Mouse (Mus musculus) liver (tissue): ENCODE data around the gene Olfr697.
"Not testable (repeated sequence)": the region's sequence is repeated elsewhere in the genome, so short reads cannot be mapped to it uniquely, and the experiment has no call there.

Experiments used
- DNase-seq: peaks from one replicate; pipeline ENCODE4 v3.0.0-alpha.2; 2020; ENCODE audit warnings: mixed read lengths

Olfr697 gene

DNA sequence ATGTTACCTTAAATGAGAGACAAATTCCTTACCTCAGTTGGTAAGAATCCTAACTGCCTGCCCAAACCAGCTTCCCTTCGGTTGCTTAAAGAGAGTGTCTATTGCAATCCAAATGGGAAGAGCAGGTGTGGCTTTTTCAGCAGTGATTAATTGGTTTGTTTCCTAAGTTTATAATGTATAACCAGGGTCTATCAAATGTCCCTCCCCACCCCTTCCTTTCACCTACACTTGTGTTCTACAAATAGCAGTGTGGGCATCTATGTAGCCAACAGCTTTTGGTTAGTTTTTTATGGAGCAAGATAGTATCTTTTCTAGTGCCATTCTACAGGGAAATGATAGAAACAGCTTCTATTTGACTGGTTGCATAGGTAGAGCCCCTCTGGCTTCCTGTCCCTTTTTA, at the start of gene Olfr697:
Gene Olfr697 (minus strand): TSS at position 101 of the 400 bp plus-strand sequence.
- DNase-seq, result no peak

GRCm38 (mm10) chr7:106788330-106788729, 46.1 kb upstream of the Olfr697 start:
- no peak for DNase-seq

DNA sequence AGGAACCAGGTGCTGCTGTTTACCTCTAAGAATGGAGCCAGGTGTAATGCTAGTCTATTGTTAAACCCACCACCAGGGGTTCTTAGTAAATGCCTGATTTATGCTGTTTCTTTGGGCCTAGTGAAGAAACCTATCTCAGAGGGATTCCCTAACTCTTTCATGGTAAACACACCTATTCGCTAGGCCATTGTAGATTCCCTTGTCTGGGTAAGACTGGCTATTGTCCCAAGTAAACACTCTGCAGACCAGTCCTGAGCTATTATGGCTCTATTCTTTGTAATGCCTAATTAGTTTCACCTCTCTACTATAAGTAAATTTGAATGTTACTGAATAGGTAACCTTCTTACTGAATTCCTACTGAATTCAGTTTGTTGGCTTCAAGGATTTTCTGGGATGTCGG, 18.8 kb upstream of the Olfr697 start:
- DNase-seq, result not testable (repeated sequence)

DNA sequence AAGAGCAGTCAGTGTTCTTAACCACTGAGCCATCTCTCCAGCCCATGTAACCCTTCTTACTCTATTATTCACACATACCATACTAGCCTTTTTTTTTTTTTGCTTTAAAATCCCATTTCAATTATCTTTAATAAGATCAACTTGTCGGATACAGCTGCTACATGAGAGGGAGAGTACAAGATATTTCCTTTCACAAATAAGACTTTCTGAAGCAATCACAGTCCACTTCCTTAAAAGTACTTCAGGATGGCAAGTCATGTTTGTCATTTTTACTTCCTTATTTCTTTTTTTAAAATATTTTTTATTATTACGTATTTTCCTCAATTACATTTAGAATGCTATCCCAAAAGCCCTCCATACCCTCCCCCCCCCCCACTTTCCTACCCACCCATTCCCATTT, 16.6 kb upstream of the Olfr697 start:
- DNase-seq, result no peak

DNA sequence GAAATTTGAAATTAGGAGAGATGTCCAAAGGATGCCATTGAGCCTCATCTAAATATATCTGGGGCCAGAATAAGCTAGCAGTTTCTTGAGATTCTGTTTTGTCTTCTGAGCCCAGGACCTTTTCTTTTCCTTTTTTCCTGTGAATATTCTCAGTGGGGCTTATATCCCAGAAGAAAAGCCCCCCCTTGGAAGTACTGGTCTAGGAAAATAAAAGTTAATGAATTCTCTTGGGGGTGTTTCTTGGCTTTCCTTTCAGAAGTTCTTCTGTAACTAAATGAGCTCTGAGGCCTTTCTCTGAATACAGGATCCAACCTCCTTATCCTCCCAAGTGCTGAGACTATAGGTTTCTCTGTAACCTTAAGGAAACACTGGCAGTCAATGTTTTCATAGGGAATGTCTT, 13.1 kb upstream of the Olfr697 start, which contains the start of gene Olfr698:
Gene Olfr698 (minus strand): TSS at position 101 of the 400 bp plus-strand sequence.
- DNase-seq, result no peak

DNA sequence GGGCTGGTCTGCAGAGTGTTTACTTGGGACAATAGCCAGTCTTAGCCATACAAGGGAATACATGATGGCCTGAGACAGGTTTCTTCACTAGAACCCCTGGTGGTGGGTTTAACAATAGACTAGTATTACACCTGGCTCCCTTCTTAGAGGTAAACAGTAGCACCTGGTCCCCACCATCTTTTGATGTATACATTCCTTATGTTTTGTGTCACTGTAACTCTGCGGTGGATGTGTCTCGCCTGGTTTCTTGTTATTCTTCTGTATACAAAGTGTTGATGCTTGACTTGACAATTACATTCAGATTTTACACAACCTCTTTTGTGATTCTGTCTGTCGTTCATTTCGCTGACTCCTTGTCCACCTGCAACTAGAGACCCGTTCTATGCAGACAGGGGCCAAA, 3.6 kb upstream of the Olfr697 start:
- no peak for DNase-seq

GRCm38 (mm10) chr7:106737028-106737427, 5.2 kb downstream of the Olfr697 start:
- DNase-seq, result no peak

GRCm38 (mm10) chr7:106733717-106734116, 8.5 kb downstream of the Olfr697 start:
- DNase-seq, result no peak

- not testable (repeated sequence) for DNase-seq
Observed at GRCm38 (mm10) chr7:106725654-106726053, 16.6 kb downstream of the Olfr697 start.

DNA sequence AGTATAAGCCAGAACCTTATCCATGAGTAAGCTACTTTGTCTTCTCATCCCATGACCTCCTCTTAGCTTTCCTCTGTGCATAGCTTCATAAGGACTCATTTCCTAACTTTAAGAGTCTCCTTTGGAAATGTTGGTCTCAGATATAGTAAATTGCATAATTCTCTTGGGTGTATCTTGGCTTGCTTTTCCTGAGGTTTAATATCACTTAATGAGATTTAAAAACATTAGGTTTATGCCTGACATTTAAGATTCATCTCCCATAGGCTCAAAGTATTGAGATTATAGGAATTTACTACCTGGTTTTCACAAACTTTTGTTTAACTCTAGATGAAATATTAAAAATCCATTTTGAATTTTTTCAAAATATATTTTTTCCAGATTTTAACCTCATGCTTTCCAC, 25.9 kb downstream of the Olfr697 start, which contains the start of gene Olfr695:
Gene Olfr695 (minus strand): TSS at position 101 of the 400 bp plus-strand sequence.
- DNase-seq, result no peak

- DNase-seq, result no peak
Observed at GRCm38 (mm10) chr7:106711463-106711862, 30.8 kb downstream of the Olfr697 start.

- not testable (repeated sequence) for DNase-seq
Observed at GRCm38 (mm10) chr7:106707705-106708104, 34.5 kb downstream of the Olfr697 start.

DNA sequence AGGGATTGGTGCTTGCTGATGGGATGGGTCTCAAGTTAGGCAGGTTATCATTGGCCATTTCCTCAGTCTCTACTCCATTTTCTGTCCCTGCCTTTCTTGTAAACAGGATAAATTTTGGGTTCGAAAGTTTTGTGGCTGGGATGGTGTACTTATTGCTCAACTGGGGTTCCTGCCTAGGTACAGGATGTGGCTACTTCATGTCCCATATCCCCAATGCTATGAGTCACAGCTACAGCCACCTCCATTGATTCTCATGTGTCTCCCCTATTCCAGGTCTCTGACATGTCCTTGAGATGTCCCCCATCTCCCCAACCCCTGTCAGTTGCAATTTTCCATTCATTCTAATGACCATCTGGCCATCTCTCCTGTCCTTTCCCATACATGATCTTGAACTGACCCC, 45.4 kb downstream of the Olfr697 start:
- DNase-seq, result no peak

DNA sequence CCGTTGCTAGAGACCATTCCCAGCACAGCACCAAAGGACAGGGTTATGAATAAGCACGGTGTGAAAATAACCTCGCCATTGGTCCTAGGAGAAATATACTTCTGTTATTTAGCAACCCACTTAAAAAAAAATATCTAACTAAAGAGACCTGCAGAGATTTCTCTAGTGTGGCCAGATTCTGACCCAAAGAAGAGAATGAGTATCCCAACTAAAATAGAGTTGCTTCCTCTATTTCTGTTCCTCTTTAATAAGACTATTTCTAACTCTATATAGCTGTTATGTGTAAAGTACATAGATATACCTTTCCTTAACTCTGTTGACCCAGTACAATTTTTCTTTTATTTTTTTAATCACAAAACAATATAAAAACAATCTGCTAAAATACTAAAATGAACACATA, 49.3 kb downstream of the Olfr697 start:
- DNase-seq, result no peak

DNA sequence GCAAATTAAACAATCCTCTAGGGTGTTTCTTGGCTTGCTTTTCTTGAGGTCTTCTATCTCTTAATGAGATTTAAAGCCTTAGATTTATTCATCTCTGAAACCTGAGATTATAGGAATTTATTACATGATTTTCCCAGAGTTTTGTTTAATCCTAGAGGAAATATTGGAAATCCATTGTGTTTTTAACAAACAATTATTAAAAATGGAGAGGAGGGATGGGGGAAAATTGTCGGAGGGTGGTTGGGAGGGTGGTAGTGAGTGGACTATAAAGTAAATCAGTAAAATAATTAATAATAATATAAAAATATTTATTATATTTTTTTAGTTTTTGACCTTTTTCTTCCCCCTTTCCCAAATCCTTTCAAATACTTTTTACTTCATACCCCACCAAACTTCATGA, 50.5 kb downstream of the Olfr697 start, which contains the start of gene Olfr694:
Gene Olfr694 (minus strand): TSS at position 101 of the 400 bp plus-strand sequence.
- DNase-seq, result no peak
